Mouse (Mus musculus) small intestine, adult 2 months (tissue): ENCODE results near the gene Sae1.

Source experiments
- CTCF ChIP-seq: fragments of 200-500 bp; IDR thresholded peaks from 2 replicates; pipeline ENCODE4 v1.5.1; 2012; ENCODE audit warnings: low read depth, mild to moderate bottlenecking, control low read depth, inconsistent platforms, low read length, moderate library complexity, mixed read lengths; ENCODE audit not compliant: insufficient replicate concordance, insufficient read length; ENCODE audit errors: extremely low read depth
- POLR2A ChIP-seq: fragments of 200-500 bp; IDR thresholded peaks from 2 replicates; pipeline ENCODE4 v1.6.1; 2012; ENCODE audit warnings: low read depth, mild to moderate bottlenecking, control low read depth, inconsistent platforms, low read length, moderate library complexity

DNA sequence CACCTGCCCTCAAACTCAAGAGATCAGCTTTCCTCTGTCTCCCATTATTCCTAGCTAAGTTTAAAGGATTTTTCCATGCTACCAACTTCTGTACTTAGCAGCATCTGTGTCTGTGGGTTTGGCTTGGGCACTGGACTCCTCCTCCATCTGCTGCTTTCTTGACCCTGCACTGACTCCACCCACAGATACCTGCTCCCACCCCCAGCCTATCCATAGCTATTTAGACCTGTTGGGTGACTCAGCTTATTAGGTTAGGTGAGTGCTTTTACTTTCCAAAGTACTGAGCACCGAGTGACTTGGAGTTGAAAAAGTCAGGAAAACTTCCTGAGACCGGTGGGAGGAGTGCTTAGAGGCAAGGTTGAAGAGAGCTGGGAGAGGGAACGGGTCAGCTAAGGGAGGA, 27.8 kb upstream of the Sae1 start:
- TF ChIP-seq CTCF (no peak), POLR2A (peak; percentile 21; the same call in 1 of the 2 replicates)
